Mouse (Mus musculus) hindbrain, embryonic 11.5 days (tissue): ENCODE data around the gene Hist1h4d. TPM values are rescaled to one million over a fixed set of nuclear protein-coding genes. Genes with fewer than 3 reads are reported as not detected.
"Not testable (repeated sequence)": the region's sequence is repeated elsewhere in the genome, so short reads cannot be mapped to it uniquely, and the experiment has no call there.

Source experiments
- ATAC-seq: fragments of 200-750 bp; cut with Nextera tagmentation; 2 replicates; pipeline ENCODE4 v1.8.0; 2017; ENCODE audit warnings: mild to moderate bottlenecking, moderate TSS enrichment, moderate library complexity; ENCODE audit not compliant: low FRiP score
- DNase-seq: peaks from one replicate; pipeline ENCODE4 v3.0.0-alpha.2; 2015; ENCODE audit warnings: low spot score
- H3K27ac ChIP-seq: fragments of 300-500 bp; sonication (generic); 2 replicates; pipeline ENCODE4 v1.5.1; 2014; ENCODE audit warnings: mild to moderate bottlenecking, low read depth, low read length
- H3K27me3 ChIP-seq: fragments of 300-500 bp; sonication (generic); 2 replicates; pipeline ENCODE4 v1.6.1; 2014; ENCODE audit warnings: mild to moderate bottlenecking, low read length, moderate library complexity, mixed read lengths; ENCODE audit not compliant: control insufficient read depth, insufficient read depth
- H3K36me3 ChIP-seq: fragments of 300-500 bp; sonication (generic); 2 replicates; pipeline ENCODE4 v1.6.1; 2014; ENCODE audit warnings: mild to moderate bottlenecking, low read length, moderate library complexity, mixed read lengths; ENCODE audit not compliant: control insufficient read depth, insufficient read depth
- H3K4me1 ChIP-seq: fragments of 300-500 bp; sonication (generic); replicated peaks from 2 replicates; pipeline ENCODE4 v1.6.1; 2014; ENCODE audit warnings: low read length, mixed read lengths; ENCODE audit not compliant: control insufficient read depth, insufficient read depth
- H3K4me2 ChIP-seq: fragments of 300-500 bp; sonication (generic); replicated peaks from 2 replicates; pipeline ENCODE4 v1.6.1; 2014; ENCODE audit warnings: mild to moderate bottlenecking, low read depth, low read length
- H3K4me3 ChIP-seq: fragments of 300-500 bp; sonication (generic); 2 replicates; pipeline ENCODE4 v1.5.1; 2014; ENCODE audit warnings: low read depth, low read length
- H3K9ac ChIP-seq: fragments of 300-500 bp; sonication (generic); 2 replicates; pipeline ENCODE4 v1.6.1; 2014; ENCODE audit warnings: low read depth, low read length
- H3K9me3 ChIP-seq: fragments of 300-500 bp; sonication (generic); 2 replicates; pipeline ENCODE4 v1.6.1; 2016; ENCODE audit warnings: low read length; ENCODE audit not compliant: control insufficient read depth
- WGBS: fragments of 180-500 bp; shearing (Covaris S2); extraction: QIAGEN DNeasy Blood & Tissue Kit; methylation state at CpG from one replicate; pipeline ENCODE4 v1.1.7; 2014; 5-methylcytosine and 5-hydroxymethylcytosine counted together
- polyA plus RNA-seq: library from polyadenylated mRNA; unstranded; fragments of >200 nt; fragmentation: Nextera tagmentation; extraction: Ambion mirVana; gene quantifications from 2 replicates; pipeline ENCODE4 v1.2.1, GENCODE M21; 2014

The Hist1h4d gene
- polyA plus RNA-seq, 1 experiment from 2014 or later: 95.9 TPM

- WGBS: 76% methylated on average over 5 of the region's 5 CpGs
- Histone ChIP-seq H3K9me3 (no peaks in the 10 kb centered on the region), H3K27me3 (no peaks in the 10 kb centered on the region), H3K27ac (no peak overlapping the region; the same call in 1 of the 2 replicates), H3K4me2 (no peak overlapping the region), H3K36me3 (no peaks in the 10 kb centered on the region), H3K9ac (no peak overlapping the region), H3K4me1 (no peaks in the 10 kb centered on the region), H3K4me3 (no peak overlapping the region)
- ATAC-seq (no peak), DNase-seq (no peak)
Measured at GRCm38 (mm10) chr13:23546694-23547093, 34.7 kb upstream of the Hist1h4d start.

DNA sequence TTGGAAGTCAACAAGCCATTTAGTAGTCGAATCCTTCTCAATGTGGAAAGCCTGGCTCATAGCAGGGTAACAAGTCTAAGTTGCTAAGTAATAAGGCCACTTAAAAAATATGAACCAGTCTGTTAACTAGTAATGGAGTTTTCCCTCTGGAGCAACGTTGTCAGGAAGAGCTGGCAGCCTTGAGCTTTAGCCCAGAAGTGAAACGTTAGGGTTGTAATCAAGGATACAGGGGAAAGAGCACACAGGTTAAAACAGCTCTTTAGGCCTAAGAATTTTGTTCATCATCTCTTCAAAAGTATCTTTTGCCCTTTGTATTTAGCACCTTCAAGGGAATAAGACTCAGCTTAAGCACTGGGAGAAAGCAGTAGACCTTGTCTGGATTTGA lies 30.6 kb upstream of the Hist1h4d start:
- WGBS: 7% methylated on average over 3 of the region's 3 CpGs
- H3K27ac ChIP-seq: peak overlapping the region; percentile 84
- H3K4me3 ChIP-seq: peak overlapping the region; percentile 34
- no peak for ATAC-seq
- peak overlapping the region; percentile 58 for H3K9ac ChIP-seq
- H3K4me2 ChIP-seq: peak overlapping the region; percentile 43
- H3K4me1 ChIP-seq: no peaks in the 10 kb centered on the region
- no peaks in the 10 kb centered on the region for H3K9me3 ChIP-seq
- H3K36me3 ChIP-seq: no peaks in the 10 kb centered on the region
- DNase-seq: peak; percentile 61
- no peaks in the 10 kb centered on the region for H3K27me3 ChIP-seq

DNA sequence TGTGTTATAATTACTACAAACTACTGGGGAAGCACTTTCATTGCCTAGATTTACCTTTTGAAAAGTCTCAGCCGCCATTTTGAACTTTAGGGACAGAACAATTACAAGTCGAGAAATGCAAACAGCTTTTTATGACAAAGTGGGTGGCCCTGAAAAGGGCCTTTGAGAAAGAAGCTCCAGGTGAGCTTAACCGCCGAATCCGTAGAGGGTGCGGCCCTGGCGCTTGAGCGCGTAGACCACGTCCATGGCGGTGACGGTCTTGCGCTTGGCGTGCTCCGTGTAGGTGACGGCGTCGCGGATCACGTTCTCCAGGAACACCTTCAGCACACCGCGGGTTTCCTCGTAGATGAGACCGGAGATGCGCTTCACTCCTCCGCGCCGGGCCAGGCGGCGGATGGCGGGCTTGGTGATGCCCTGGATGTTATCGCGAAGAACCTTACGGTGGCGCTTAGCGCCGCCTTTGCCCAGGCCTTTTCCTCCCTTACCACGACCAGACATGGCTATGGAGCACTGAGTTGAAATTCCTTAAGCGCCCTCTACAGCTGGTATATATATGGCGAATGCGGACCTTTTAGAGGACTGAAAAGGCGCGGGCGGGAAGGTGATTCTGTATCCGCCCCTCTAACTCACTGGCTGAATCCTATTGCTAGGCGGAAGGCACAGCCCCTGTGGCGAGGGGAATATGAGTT lies 30.1 kb upstream of the Hist1h4d start, which contains the start of gene Hist1h4f:
TSS of gene Hist1h4f (minus strand) at position 503 of the 689 bp plus-strand sequence.
- ATAC-seq (peak; percentile 86), DNase-seq (peak; percentile 94)

GRCm38 (mm10) chr13:23551931-23552914 lies 29.2 kb upstream of the Hist1h4d start:
- Histone ChIP-seq H3K9ac (no peak overlapping the region), H3K27me3 (no peaks in the 10 kb centered on the region), H3K9me3 (no peaks in the 10 kb centered on the region), H3K4me1 (no peaks in the 10 kb centered on the region), H3K36me3 (no peaks in the 10 kb centered on the region), H3K27ac (peak overlapping the region; percentile 84), H3K4me2 (peak overlapping the region; percentile 43), H3K4me3 (peak overlapping the region; percentile 34; the same call in 1 of the 2 replicates)
- 55% methylated on average over 8 of the region's 8 CpGs for WGBS
- ATAC-seq: no peak
- no peak for DNase-seq

More for the DNA sequence above, 30.1 kb upstream of the Hist1h4d start, which contains the start of gene Hist1h4f:
- peak within 1 kb of the TSS; percentile 43 for H3K4me2 ChIP-seq
- not testable (repeated sequence) for H3K9me3 ChIP-seq, H3K27me3 ChIP-seq, H3K36me3 ChIP-seq, H3K4me1 ChIP-seq
- peak within 1 kb of the TSS; percentile 34 for H3K4me3 ChIP-seq
- under 1% methylated on average over 46 of the region's 47 CpGs for WGBS
- H3K9ac ChIP-seq: peak within 1 kb of the TSS; percentile 58
- peak within 1 kb of the TSS; percentile 84 for H3K27ac ChIP-seq

GRCm38 (mm10) chr13:23552962-23553361 lies 28.4 kb upstream of the Hist1h4d start, which contains the start of gene Hist1h1d:
Hist1h1d (plus strand) TSS chr13:23553262.
- DNase-seq (no peak), ATAC-seq (no peak)
- peak within 1 kb of the TSS; percentile 84 for H3K27ac ChIP-seq
- no peaks in the 10 kb centered on the region for H3K9me3 ChIP-seq
- no peak within 1 kb of the TSS for H3K9ac ChIP-seq
- no peak within 1 kb of the TSS for H3K4me3 ChIP-seq
- H3K36me3 ChIP-seq: no peaks in the 10 kb centered on the region
- no peaks in the 10 kb centered on the region for H3K4me1 ChIP-seq
- H3K27me3 ChIP-seq: no peaks in the 10 kb centered on the region
- no peak within 1 kb of the TSS for H3K4me2 ChIP-seq

- DNase-seq (no peak), ATAC-seq (no peak)
- Histone ChIP-seq H3K4me2 (peak overlapping the region; percentile 98), H3K36me3 (no peaks in the 10 kb centered on the region), H3K4me3 (peak overlapping the region; percentile 57), H3K27ac (peak overlapping the region; percentile 97), H3K27me3 (no peaks in the 10 kb centered on the region), H3K9ac (peak overlapping the region; percentile 90), H3K9me3 (no peaks in the 10 kb centered on the region), H3K4me1 (no peaks in the 10 kb centered on the region)
- WGBS: 26% methylated on average over 9 of the region's 9 CpGs
Measured at GRCm38 (mm10) chr13:23554393-23554792, 27.0 kb upstream of the Hist1h4d start.

DNA sequence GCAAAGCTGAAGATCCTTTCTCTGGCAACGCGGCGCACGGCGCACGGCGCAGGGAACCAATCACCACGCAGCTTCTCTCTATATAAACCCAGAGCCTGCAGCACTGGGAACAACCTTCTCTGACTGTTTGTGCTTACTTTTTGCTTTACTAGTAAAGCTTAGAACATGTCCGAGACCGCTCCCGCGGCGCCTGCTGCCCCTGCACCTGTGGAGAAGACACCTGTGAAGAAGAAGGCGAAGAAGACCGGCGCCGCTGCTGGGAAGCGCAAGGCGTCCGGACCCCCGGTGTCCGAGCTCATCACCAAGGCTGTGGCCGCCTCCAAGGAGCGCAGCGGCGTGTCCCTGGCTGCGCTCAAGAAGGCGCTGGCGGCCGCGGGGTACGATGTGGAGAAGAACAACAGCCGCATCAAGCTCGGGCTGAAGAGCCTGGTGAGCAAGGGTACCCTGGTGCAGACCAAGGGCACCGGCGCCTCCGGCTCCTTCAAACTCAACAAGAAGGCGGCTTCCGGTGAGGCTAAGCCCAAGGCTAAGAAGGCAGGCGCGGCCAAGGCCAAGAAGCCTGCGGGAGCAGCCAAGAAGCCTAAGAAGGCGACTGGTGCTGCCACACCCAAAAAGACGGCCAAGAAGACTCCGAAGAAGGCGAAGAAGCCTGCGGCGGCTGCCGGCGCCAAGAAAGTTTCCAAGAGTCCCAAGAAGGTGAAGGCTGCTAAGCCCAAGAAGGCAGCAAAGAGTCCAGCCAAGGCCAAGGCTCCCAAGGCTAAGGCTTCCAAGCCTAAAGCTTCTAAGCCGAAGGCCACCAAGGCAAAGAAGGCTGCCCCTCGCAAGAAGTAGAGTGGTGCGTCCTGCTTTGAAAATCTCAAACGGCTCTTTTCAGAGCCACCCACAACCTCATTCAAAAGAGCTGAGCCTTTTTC lies 26.2 kb upstream of the Hist1h4d start:
- peak; percentile 84 for DNase-seq
- H3K27ac ChIP-seq: peak overlapping the region; percentile 97
- WGBS: under 1% methylated on average over 52 of the region's 54 CpGs
- no peaks in the 10 kb centered on the region for H3K36me3 ChIP-seq
- peak overlapping the region; percentile 90 for H3K9ac ChIP-seq
- H3K4me2 ChIP-seq: peak overlapping the region; percentile 98
- no peaks in the 10 kb centered on the region for H3K9me3 ChIP-seq
- H3K4me1 ChIP-seq: no peaks in the 10 kb centered on the region
- H3K27me3 ChIP-seq: no peaks in the 10 kb centered on the region
- ATAC-seq: peak; percentile 86
- peak overlapping the region; percentile 57 for H3K4me3 ChIP-seq

GRCm38 (mm10) chr13:23555839-23556416 lies 25.5 kb upstream of the Hist1h4d start:
- Histone ChIP-seq H3K4me3 (peak overlapping the region; percentile 57), H3K27ac (peak overlapping the region; percentile 97), H3K4me2 (peak overlapping the region; percentile 98), H3K36me3 (no peaks in the 10 kb centered on the region), H3K9ac (peak overlapping the region; percentile 90), H3K9me3 (no peaks in the 10 kb centered on the region), H3K4me1 (no peaks in the 10 kb centered on the region), H3K27me3 (no peaks in the 10 kb centered on the region)
- ATAC-seq (peak; percentile 82), DNase-seq (peak; percentile 85)
- WGBS: under 1% methylated on average over 18 of the region's 18 CpGs
